Mouse (Mus musculus): ENCODE measurements around the gene Fam43b. TPM values are rescaled to one million over a fixed set of nuclear protein-coding genes. Genes with fewer than 3 reads are reported as not detected.

Fam43b gene
- polyA plus RNA-seq, 1 experiment from 2014 or later: 1.2 TPM

DNA sequence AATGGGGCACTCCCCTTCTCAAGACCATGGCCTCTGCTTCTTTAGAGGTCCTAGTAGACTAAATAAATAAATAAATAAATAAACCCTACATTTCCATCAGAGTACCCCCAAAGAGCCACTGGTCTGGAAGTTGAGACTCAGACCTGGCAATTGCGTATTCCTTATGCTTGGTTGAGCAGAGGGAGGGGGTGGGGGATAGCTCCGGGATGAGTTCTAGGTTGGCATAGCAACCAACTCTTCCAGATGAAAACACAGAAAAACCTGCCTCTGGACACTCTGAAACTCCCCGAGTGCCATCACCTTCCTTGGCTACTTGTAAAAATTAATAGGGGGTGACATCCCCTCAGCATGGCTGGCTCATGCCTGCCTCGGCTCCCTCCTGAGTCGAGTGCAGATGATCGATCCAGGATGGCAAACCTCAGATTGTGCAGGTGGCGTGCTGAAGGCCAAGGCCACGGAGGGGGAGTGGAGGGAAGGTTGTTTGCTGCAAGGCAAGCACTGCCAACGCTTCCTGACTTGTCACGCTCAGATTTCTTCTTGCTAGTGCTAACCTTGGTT lies 16.1 kb downstream of the Fam43b start:
- no peaks in the 10 kb centered on the region for H3K9me3 ChIP-seq (replicated peaks)
- no peak overlapping the region for H3K4me2 ChIP-seq (replicated peaks)
- H3K27ac ChIP-seq: no peak overlapping the region
- H3K27me3 ChIP-seq: 0 out of 2 replicates have a peak, but pooled peaks cover 6% of the 10 kb centered on the region
- no peaks in the 10 kb centered on the region for H3K36me3 ChIP-seq
- peaks cover 17% of the 10 kb centered on the region for H3K4me1 ChIP-seq
- 40% methylated on average over 10 of the region's 10 CpGs for WGBS
- H3K9ac ChIP-seq: no peak overlapping the region
- peak; percentile 32 for ATAC-seq (ENCODE audit: low FRiP score)
- no peak overlapping the region for H3K4me3 ChIP-seq

DNA sequence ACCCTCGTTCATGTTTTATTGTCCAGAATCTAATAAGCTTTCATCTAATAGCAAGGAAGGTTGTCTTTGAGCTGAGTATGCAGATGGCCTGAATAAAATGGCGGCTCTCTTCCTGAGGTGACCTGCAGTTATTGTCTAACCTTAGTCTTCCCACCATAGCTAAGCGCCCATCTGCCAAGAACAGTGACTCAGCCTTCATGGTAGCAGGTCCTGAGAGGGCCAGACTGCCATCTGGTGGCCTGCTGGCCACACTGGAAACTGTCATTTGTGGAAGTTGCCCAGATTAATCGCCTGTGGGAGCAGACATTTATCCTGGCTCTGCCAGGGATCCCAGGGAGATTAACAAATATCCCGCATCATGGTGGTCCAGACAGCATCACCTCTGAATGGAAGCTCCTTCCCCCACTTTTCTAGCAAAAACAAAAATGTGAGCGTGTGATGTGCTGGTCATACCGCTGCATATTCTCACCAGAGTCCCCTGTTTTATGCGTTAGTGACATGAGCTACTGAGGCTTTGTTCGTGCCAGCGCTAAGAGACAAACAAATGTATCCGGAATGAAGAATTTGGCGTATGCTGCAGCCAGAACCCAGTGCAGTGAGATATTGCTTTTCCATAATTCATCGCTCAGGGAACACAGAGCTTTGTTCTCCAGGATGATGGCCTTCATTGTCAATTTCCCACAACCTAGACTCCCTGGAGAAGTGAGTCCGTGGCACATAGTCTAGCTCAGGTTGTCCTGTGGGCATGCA lies 17.1 kb downstream of the Fam43b start:
- Histone ChIP-seq H3K4me2 (replicated peaks) (no peak overlapping the region), H3K4me1 (peaks cover 17% of the 10 kb centered on the region), H3K9me3 (replicated peaks) (no peaks in the 10 kb centered on the region), H3K27me3 (0 out of 2 replicates have a peak, but pooled peaks cover 3% of the 10 kb centered on the region), H3K36me3 (no peaks in the 10 kb centered on the region), H3K9ac (no peak overlapping the region), H3K27ac (peak overlapping the region; percentile 66), H3K4me3 (no peak overlapping the region)
- whole genome bisulfite sequencing: 43% methylated on average over 14 of the region's 14 CpGs
- peak; percentile 73 for ATAC-seq (ENCODE audit: low FRiP score)

DNA sequence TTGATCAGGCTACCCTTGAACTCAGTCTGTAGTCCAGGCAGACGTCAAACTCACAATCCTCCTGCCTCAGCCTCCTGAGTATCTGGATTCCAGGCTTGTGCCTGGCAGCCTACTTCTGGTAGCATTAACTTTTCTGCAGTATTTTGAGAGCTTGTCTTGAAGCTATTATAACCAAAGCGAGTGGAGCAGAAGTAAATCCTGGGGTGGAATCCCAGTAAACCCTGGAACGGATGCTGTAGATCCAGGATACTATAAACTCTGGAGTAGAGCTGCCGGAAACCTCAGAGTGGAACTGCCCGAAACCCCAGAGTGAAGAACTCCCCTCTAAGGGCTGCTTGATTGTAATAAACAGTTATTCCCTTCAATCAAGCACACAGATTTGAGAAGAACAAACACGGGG lies 18.8 kb downstream of the Fam43b start:
- Histone ChIP-seq H3K9me3 (replicated peaks) (no peaks in the 10 kb centered on the region), H3K27me3 (0 out of 2 replicates have a peak, but pooled peaks cover 3% of the 10 kb centered on the region), H3K36me3 (no peaks in the 10 kb centered on the region), H3K27ac (no peak overlapping the region), H3K4me3 (no peak overlapping the region), H3K4me2 (replicated peaks) (no peak overlapping the region), H3K9ac (no peak overlapping the region), H3K4me1 (peaks cover 17% of the 10 kb centered on the region)
- WGBS: 51% methylated on average over 6 of the region's 6 CpGs
- ATAC-seq (ENCODE audit: low FRiP score): no peak

DNA sequence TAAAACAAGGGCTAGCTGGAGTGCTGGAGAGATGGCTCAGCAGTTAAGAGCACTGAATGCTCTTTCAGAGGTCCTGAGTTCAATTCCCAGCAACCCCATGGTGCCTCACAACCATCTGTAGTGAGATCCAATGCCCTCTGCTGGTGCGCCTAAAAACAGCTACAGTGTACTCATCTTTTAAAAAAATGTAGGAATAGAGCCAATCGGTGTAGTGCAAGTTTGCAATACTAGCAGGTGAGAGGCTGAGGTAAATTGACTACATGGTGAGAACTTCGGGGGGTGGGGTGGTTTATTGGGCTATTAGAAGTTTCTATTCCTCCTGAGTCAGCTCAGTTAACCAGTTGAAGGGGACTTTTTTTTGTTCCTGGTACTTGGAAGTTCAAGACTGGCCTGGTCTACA lies 21.2 kb downstream of the Fam43b start:
- H3K4me3 ChIP-seq: no peak overlapping the region
- ATAC-seq (ENCODE audit: low FRiP score): no peak
- H3K36me3 ChIP-seq: no peaks in the 10 kb centered on the region
- no peaks in the 10 kb centered on the region for H3K27me3 ChIP-seq
- H3K9ac ChIP-seq: no peak overlapping the region
- H3K4me2 ChIP-seq (replicated peaks): no peak overlapping the region
- H3K4me1 ChIP-seq: peaks cover 13% of the 10 kb centered on the region
- 83% methylated on average over 3 of the region's 3 CpGs for WGBS
- H3K9me3 ChIP-seq (replicated peaks): no peaks in the 10 kb centered on the region
- H3K27ac ChIP-seq: no peak overlapping the region

DNA sequence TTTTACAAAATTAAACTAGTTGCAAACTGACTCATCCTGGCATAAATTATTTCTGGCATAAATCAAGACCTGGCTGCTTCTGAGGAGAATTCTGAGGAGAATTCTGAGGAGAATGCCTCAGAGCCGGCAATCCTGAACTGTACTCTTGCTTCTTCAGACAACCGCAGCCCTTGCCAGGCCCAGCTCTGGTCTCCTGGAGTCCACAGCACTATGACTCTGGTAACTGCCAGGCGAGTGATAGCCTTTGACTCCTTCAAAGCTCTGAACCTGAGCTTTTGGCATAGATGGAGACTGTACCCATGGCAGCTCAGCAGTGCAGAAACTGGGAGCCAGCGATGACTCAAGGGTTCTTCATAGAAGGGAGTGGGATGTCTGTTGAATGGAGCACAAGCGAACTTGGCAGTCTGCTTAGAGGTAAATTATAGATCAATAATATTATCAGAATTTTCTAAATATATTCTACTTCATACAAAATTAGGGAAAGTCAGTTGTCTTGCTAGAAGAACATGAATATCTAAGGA lies 25.3 kb downstream of the Fam43b start:
- 84% methylated on average over 5 of the region's 5 CpGs for WGBS
- Histone ChIP-seq H3K4me2 (replicated peaks) (no peak overlapping the region), H3K4me3 (no peak overlapping the region), H3K27ac (no peak overlapping the region), H3K4me1 (peaks cover 14% of the 10 kb centered on the region), H3K27me3 (peaks cover 32% of the 10 kb centered on the region), H3K9me3 (replicated peaks) (no peaks in the 10 kb centered on the region), H3K9ac (no peak overlapping the region), H3K36me3 (no peaks in the 10 kb centered on the region)
- no peak for ATAC-seq (ENCODE audit: low FRiP score)

DNA sequence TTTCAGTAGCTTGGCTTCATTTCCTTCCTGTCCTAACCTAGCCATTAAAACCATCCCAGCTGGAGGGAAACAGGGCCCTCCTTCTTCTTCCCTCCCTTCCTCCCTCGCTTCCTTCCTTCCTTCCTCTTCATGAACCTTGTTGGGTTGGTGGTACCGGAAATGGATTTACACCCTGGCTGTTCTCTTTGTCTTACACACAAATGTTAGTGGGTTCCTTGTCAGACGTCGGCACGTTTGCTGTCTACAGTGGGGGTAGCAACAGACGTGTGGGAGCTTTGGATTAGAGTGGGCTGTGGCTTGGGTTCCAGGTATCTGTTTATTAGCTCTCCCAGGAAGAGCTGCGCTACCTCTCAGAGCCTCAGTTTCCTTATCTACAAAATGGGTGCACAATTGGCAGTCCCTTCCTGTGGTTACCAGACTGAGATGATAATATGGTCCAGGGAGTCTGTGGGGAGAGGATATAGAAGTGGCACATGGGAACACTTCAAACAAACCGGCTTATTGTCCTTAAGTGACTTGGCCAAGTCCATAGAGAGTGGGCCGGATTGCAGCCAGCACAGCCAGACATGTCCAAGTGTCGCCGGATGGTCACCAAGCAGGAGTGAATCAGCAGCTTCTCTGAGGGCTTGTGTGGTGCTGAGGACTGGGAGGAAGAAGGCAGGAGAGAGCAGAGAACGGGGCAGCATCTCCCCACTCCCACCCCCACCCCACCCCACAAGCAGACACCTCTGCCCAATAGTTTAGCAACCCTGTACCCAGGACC lies 27.6 kb downstream of the Fam43b start:
- Histone ChIP-seq H3K9me3 (replicated peaks) (no peaks in the 10 kb centered on the region), H3K36me3 (no peaks in the 10 kb centered on the region), H3K4me1 (peaks cover 14% of the 10 kb centered on the region), H3K27me3 (peaks cover 37% of the 10 kb centered on the region), H3K27ac (no peak overlapping the region), H3K4me2 (replicated peaks) (no peak overlapping the region), H3K4me3 (no peak overlapping the region), H3K9ac (no peak overlapping the region)
- WGBS: 85% methylated on average over 12 of the region's 12 CpGs
- no peak for ATAC-seq (ENCODE audit: low FRiP score)

DNA sequence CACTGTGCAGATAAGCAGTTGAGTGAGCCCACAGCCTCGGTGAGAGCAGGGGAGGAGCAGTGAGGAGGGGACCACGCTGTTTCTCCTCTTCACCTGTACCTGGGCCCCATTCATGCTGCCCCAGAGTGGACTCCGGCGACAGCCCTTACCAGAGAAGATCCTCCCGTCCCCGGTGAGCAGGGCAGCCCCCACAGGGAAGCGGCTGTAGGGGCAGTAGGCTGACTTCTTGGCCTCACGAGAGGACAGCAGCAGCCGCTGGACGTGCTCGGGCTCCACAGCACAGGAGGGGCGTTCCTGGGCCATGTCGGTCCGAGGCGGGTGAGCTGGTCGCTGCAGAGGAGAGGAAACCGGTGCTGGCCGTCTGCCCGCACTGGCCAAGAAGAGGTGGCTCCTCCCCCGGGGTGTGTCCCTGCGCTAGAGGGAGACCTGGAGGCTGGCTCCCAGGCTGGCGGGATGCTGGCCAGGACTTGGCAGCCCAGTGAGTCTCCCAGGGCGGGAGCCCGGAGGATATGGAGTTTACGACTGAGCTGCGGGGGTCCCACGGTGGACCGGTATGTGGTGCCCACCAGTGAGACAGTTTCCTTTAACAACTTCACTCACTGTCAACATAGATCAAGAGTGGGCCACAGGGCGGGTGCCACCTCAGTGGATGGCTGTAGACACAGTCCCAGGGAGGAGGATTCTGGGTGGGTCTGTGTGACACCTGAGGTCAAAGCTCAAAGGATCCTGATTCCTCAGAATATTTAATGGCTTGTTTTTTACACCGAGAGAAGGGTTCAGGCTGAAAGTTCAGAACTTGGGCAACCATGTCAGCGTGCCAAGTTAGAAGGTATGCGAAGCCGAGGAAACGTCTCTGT lies 28.5 kb downstream of the Fam43b start, which contains the start of gene Cda:
Cda (minus strand) TSS at position 352 of the 857 bp plus-strand sequence.
- 11% methylated on average over 34 of the region's 34 CpGs for WGBS
- Histone ChIP-seq H3K27ac (no peak within 1 kb of the TSS), H3K4me3 (peak within 1 kb of the TSS; percentile 27), H3K9ac (peak within 1 kb of the TSS; percentile 44), H3K27me3 (peaks cover 37% of the 10 kb centered on the region), H3K4me1 (peaks cover 14% of the 10 kb centered on the region), H3K9me3 (replicated peaks) (no peaks in the 10 kb centered on the region), H3K4me2 (replicated peaks) (peak within 1 kb of the TSS; percentile 50), H3K36me3 (no peaks in the 10 kb centered on the region)
- ATAC-seq (ENCODE audit: low FRiP score): peak; percentile 73

DNA sequence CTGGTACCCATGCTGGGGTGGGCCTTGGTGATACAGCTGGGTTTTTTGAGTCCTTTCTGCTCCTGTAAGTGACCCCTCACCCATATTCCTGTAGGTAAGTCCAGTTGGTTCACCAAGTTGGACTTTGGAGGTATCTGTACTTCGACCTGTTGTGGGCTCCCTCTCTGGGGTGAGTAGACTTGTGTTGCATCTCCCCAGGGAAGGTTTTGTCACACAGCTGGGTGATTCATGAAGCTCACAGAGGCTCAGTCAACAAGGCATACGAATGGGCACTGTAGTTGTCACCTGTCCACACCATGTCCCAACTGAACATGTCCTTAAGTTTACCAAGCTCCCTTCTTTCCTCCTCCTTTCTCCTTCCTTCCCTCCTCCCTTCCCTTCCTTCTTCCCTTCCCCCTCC lies 29.8 kb downstream of the Fam43b start:
- Histone ChIP-seq H3K27me3 (peaks cover 37% of the 10 kb centered on the region), H3K4me2 (replicated peaks) (no peak overlapping the region), H3K9ac (no peak overlapping the region), H3K36me3 (no peaks in the 10 kb centered on the region), H3K9me3 (replicated peaks) (no peaks in the 10 kb centered on the region), H3K4me3 (no peak overlapping the region), H3K27ac (no peak overlapping the region), H3K4me1 (peaks cover 18% of the 10 kb centered on the region)
- no peak for ATAC-seq (ENCODE audit: low FRiP score)
- WGBS: 65% methylated on average over 2 of the region's 2 CpGs

DNA sequence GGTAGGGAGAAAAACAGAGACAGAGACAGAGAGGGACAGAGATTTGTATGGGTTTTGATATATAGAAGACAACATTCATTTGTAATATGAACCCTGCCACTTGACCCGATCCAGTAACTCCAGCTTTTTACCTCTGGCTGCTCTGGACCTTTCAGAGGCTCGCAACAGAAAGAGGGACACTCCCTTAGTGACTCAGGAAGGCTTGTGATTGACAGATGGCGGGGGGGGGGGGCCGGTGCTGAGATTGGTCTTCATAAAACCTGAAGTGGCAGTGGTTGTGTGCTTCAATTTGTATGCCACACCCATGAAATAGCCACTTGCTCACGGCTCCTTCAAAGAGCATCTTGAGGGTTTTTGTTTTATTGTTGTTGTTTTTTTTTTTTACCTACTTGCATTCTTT lies 32.8 kb downstream of the Fam43b start:
- H3K9me3 ChIP-seq (replicated peaks): no peaks in the 10 kb centered on the region
- no peak overlapping the region for H3K4me3 ChIP-seq
- peaks cover 33% of the 10 kb centered on the region for H3K27me3 ChIP-seq
- no peak for ATAC-seq (ENCODE audit: low FRiP score)
- no peak overlapping the region for H3K4me2 ChIP-seq (replicated peaks)
- WGBS: 56% methylated on average over 5 of the region's 5 CpGs
- H3K27ac ChIP-seq: no peak overlapping the region
- peaks cover 23% of the 10 kb centered on the region for H3K4me1 ChIP-seq
- no peak overlapping the region for H3K9ac ChIP-seq
- H3K36me3 ChIP-seq: no peaks in the 10 kb centered on the region

DNA sequence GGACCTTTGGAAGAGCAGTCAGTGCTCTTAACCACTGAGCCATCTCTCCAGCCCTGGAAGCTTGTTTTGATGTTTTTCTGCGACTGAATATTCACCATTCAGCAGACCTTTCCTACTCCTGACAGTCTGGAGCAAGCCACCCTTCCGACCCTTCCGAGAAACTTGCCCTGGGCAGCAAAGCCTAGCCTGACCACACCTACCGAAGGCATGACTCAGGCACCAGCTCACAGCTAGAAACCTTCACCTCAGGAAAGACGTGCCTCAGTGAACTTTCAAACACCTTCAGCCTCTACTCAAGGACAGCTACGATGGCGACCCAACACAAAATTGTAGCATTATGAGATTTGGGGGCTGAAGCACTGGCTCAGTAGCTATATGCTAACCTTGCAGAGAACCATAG lies 33.4 kb downstream of the Fam43b start:
- WGBS: 84% methylated on average over 7 of the region's 7 CpGs
- H3K9me3 ChIP-seq (replicated peaks): no peaks in the 10 kb centered on the region
- no peak overlapping the region for H3K4me3 ChIP-seq
- H3K36me3 ChIP-seq: no peaks in the 10 kb centered on the region
- H3K4me1 ChIP-seq: peaks cover 18% of the 10 kb centered on the region
- no peak overlapping the region for H3K4me2 ChIP-seq (replicated peaks)
- peaks cover 27% of the 10 kb centered on the region for H3K27me3 ChIP-seq
- H3K9ac ChIP-seq: no peak overlapping the region
- no peak overlapping the region for H3K27ac ChIP-seq
- ATAC-seq (ENCODE audit: low FRiP score): no peak

DNA sequence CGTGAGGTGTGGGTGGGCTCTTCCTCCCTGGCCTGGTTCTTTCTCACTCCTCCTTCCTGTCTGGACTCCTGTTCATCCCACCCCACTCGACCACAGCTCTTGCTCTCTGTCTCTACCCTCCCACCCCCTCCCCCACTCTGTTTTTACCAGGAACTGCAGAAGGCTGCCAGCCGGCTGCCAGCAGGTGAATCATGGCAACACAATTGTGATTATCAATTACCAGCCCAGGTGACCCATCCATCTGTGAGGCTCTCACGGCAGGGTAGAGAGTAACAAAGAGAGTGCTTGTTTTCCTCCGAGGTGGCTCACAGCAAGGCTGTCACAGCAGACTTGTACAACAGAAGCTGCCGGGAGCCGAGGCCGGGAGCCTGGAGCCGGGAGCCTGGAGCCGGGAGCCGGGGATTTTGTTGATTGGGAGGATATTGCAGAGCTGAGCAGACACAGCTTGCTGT lies 34.9 kb downstream of the Fam43b start:
- H3K36me3 ChIP-seq: no peaks in the 10 kb centered on the region
- no peak for ATAC-seq (ENCODE audit: low FRiP score)
- peaks cover 12% of the 10 kb centered on the region; the same call in 1 of the 2 replicates for H3K27me3 ChIP-seq
- H3K9me3 ChIP-seq (replicated peaks): no peaks in the 10 kb centered on the region
- WGBS: 5% methylated on average over 11 of the region's 11 CpGs
- peak overlapping the region; percentile 36; the same call in 1 of the 2 replicates for H3K27ac ChIP-seq
- peak overlapping the region; percentile 28 for H3K4me2 ChIP-seq (replicated peaks)
- 0 out of 2 replicates have a peak overlapping the region, but pooled peaks have one; percentile 1 for H3K4me3 ChIP-seq
- peaks cover 10% of the 10 kb centered on the region for H3K4me1 ChIP-seq
- 0 out of 2 replicates have a peak overlapping the region, but pooled peaks have one; percentile 8 for H3K9ac ChIP-seq

All from hindbrain, embryonic 12.5 days (tissue).